Mouse (Mus musculus) spleen, postnatal 36 days (tissue): Measurements from ENCODE around the gene Il10ra.

Experiments used
- DNase-seq, 2 experiments: peaks; one replicate each; pipeline ENCODE4 v3.0.0; 2022; ENCODE audit warnings: low spot score in 2 of 2, mixed read lengths in 1 of 2

Il10ra gene

DNA sequence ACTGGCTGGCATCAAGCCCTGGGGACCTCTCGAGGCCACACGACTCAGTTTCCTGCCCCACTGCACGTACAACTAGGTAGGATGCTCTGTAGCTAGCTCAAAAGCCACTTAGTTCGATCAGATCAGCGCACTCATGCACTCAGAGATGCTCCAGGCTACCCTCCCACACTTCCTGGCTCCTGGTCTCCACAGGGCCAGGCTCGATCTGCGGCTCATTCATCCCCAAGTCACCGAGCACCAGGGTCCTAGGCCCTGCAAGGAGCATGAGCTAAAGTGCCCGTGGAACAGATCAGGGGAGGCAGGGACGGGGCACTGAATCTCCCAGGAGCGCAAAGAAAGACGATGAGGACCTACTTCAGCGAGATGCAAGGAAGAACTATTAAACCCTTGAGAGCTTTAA lies 9.9 kb downstream of the Il10ra start:
- no peak for DNase-seq

DNA sequence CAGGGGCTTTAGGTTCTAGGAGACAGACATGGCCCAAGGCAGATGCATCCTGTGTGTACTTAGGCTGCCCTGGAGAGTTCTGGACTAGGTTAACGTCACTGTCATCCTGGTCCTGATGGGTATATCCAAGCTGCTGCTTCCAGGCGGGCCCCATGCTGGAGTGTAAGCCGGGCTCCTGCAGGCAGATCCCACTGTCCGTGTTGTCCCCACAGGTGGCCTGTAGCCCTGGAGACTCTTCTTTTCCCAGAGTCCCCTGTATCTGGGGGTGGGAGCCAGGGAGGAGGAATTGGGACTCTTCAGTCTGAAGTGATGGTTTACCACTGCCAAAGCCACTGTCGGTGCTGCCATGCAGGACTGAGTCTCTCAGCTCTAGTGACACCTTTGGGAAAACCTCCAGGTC lies 13.0 kb downstream of the Il10ra start:
- no peak for DNase-seq

DNA sequence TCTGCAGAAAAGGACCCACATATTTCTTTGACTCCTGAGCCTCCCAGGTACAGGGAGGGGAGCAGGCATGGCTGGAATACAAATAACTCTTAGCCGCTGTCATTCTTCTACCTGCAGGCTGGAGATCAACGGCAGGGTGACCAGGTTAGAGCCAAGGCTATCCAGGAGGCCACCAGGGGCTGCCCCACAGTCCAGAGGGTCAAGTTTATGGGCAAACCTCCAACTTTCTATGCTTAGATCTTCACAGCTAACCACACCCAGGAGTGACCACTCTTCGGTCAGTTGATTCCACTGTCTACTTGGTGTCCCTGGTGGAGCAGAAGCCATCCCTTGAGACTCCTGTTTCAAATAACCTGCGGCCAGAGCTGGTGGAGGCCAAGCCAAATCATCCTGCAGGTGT lies 13.5 kb downstream of the Il10ra start:
- DNase-seq = no peak

DNA sequence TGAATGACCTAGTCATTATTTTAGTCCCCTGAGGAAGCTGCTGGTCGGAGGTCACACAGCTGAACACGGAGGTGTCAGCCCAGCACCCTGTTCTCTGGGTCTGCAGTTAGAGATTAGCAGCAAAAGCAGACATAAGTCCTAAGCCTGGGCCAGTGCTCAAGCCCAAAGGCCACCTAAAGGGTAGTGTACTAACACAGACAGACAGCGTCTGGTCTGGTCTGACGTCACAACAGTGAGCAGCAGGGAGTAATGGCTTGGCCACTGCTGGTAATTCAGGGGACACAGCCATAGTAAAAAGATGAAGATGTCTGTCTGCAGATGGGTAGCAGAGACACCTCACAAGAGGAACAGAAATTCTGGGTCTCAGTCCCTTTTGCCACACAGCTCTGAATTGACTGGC lies 14.3 kb downstream of the Il10ra start:
- no peak for DNase-seq

DNA sequence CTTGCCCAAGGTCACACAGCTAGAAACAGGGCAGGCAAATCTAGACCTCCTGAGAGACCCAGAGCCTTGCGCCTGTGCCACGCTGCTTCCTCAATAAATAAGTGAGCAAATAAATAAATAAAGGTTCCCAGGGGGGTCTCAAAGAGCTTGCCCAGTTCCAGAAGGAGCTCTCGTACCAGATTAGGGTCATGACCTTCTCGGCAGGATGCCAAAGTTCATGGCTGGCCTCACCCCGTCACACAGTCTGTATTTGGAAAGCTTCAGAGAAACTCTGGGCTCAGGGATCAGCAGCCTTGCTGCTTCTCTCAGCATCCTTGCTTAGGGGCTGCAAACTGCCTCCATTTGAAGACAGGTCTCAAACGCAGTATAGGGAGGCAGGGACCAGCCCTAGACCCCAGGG lies 14.9 kb downstream of the Il10ra start:
- no peak for DNase-seq

DNA sequence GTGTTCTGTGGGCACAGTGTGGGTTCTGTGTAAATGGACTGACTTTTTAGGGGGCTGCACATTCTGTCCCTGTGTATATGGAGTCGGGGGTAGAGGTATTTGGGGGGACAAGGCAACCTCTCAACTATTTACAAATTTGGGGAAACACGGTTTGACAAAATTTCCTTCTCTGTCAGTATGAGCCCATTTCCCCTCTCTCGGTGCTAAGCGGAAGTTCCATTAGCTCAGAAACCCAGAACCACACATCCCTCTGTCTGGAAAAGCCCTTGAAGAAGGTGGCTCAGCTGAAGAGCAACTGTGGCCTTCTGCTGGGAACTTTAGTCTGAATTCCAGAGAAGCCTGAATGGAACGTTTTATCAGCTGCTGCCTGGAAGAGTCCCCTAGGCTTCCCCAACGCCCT lies 16.6 kb downstream of the Il10ra start:
- DNase-seq = no peak

DNA sequence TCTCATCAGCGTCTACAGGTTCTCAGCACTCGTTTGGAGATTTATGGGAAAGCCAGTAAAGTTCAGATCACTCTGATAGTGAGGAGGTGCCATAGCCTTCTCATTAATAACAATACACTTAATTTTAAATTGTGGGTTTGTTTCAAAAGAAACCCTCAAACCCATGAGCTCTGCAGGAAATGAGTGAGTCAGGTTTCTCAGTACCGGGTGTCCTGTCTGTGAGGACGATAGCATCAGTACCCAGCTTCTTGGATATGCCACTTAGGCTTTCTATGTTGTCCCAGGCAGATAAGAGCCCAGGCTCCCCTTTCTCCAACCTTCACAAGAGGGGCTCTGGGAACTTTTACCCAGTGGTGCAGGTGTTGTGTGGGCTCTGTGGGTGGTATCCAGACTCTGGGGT lies 17.0 kb downstream of the Il10ra start:
- DNase-seq = no peak

DNA sequence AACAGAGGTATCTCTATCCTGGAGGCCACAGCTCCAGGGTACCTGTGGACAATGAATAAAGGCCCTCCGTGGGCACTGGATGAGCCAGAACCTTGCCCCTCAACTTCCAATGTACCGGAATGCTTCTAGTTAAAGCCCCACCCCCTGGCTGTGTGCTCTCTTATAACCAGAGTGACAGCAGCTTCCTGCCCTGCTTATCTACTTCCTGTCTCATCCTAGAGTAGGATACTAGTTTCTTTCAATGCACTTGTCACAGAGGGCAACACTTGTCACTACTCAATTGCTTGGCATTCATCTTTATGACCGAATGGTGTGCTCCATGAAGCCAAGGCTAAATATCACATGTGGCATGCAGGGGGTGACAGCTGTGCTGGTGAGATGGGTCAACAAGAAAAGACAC lies 17.7 kb downstream of the Il10ra start:
- no peak for DNase-seq

DNA sequence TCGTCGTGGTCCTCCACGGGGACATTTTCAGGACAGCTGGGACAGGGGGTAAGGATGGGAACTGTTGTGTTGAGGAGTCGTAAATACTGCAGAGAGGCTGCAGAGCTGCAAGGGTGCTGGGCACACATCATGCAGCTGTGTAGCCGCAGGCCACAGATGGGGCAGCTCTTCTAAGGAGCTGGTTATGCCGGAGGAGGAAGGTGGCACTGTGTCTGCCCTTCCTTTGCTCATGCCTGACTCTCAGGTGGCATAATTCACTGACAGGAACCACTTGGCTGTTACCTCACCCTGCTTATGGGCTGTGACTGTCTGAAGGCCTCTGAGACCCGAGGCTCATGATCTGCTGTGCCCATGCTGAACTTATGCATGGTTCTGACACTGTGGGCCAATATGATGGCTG lies 18.6 kb downstream of the Il10ra start:
- DNase-seq = peak; percentile 55 to 67

DNA sequence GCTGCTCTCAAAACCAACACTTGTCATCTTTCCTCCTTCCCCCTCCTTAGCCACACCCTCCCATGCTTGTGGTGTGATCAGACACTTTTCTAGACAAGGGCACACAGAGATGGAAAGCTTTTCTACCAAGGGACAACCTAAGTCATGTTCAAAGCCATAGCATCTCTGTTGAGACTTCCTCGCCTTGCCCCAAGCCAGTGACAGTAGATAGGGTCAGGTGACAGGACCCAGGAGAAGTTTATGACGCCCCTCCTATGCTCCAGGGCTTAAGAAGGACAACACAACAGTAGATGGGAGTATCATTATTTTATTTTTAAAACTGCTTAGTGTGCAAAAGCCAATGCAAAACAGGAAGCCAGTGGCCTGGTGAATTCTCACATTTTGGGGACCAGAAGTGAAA lies 21.4 kb downstream of the Il10ra start:
- peak; percentile 74 to 77 for DNase-seq

DNA sequence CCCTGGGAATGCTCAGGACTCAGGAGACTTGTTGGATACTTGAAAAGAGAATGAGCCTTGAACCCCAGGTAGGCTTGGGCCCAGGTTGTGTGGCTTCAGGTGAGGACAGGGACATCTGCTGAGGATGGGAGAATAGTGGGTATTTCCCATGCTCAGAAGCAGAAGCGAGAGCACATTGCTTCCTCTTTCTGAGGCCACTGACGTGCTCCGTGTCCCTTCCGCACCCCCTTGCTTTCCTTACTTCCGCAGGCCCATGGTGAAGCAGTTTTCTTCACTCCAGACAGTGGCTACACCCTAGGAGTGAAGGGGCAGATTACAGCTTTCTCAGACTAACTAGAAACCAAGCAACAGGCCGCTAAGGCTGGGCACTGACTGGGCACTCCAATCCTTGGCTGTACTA lies 22.9 kb downstream of the Il10ra start:
- DNase-seq = peak; percentile 90 to 91

DNA sequence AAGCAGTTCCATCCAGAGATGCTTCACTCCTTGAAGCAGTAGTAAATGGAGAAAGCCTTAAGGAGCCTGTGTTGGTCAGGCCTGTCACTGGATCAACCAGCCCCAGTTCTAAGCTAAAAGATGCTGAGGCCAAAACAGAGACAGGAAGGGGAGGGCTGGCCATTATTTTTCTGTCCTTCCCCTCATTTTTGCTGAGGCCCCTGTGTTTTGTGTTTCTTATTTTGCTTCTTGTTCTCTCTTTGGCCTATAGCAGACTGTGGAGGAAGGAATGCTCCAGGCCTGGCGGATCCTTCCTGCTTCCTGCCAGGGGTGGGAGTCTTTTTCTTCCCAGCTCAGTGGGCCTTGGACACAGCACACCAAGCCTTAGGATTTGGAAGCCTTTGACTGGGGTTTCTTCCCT lies 23.5 kb downstream of the Il10ra start:
- DNase-seq = no peak

DNA sequence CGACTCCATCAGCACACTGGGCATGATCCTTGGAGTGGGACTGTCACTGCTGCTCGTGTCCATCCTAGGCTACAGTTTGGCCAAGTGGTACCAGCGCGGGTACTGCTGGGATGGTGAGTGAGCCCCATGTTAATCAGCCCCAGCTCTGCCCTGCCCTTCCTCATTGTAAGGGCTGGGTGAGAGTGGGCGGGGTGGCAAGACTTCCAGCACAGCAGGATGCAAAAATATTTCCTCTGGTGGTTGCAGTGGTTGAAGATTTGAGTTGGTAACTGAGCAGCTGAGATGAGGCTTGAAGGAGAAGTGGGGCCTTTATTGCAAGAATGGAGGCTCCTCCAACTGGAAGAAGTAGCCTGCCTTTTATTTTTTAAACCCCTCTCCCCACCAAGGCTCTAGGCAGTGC lies 27.6 kb downstream of the Il10ra start:
- peak; percentile 85 to 86 for DNase-seq

DNA sequence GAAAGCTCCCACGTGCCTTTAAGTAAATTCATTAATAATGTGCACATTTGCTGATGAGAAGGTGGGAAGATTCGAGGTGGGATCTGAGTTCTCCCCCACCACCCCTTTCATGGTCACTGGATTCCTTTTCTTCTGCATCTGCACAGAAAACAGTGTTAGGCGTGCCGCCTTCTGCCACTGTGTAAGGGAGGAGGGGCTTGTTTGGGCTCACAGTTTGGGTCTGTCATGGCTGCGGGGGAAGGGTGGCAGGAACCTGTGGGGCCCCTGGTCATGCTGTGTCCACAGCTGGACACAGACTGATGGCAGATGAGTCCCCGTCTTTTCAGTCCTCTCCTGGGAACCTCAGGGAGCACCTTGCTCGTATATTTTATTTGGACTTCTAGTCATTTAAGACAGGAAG lies 32.2 kb downstream of the Il10ra start:
- DNase-seq = no peak

DNA sequence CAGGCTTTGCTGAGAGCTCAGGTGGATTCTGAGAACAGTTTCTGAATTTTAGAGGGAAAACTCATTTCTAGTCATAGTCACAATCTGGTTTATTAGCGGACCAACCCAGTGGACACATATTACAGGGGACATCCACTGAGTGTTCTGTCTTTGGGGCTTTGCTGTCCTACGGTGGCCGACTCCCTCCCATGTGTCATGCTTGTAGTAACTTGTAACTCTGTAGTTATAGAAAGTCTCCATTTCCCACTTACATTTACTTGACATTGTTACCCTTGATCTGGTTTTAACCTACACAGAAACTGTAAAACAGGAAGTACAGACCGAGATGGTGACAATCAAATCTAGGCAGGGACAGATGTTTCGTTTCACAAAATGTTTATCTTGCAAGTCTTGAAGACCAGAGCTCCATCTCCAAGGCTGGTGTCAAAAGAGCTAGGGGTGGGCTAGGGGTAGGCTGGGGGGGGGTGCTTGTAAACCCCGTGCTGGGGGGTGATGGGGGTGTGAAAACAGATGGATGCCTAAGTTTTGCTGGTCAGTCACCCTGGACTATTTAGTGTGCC lies 33.2 kb downstream of the Il10ra start:
- DNase-seq = peak; percentile 51 to 66

DNA sequence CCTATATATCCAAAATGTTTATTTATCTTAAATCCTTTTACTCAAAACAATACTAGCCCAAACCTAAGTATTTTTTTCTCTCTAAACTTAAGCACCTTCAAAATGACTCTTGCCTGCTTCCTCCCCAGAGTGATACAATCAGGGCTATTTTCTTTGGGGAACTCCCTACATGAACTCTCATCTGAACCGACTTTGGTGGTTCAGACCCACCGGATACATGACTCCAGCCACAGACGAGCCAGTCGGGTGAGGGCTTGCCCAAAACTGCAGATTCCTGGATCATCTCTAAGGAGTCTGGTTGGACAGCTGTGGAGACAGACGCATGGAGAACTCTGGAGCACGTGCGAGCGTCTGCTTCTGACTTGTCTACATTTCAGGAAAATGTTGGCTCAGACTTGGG lies 39.6 kb downstream of the Il10ra start:
- DNase-seq = no peak

DNA sequence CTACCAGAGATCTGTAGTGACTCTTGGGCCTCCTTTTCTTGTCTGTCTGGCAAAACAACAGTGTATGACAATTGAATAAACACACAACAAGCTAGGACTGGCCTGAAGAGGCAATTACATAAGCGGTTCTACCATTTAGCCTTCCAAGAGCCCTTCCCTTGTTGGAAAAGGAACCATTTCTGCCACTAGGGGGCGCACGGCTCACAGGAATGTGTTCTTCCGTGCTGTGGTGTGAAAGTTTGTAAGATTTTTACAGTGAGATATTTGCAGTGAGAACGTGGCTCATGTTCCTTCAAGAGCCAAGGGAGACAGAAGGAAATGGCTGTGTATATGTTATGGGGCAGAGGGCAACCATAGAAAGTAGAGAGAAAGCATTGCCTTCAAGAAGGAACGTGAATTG lies 47.4 kb downstream of the Il10ra start:
- DNase-seq = peak; percentile 82 to 89

DNA sequence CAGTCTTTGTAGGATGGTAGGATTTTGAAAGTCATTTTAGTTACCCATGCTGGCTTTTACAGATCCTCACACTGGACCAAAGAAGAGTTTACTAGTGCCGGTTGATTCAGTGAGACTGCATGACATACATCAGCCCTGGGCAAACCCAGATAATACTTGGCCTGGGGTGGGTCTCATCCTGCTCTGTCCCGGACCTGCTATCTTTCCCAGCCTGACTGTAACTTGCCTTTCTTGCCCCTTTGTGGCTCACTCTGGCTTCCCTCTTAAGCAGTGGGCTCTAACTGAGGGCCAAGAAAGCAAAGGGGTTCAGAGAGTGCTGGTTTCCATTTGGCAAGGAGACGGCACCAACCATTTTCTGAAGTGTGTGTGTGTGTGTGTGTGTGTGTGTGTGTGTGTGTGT lies 49.3 kb downstream of the Il10ra start:
- DNase-seq = no peak

DNA sequence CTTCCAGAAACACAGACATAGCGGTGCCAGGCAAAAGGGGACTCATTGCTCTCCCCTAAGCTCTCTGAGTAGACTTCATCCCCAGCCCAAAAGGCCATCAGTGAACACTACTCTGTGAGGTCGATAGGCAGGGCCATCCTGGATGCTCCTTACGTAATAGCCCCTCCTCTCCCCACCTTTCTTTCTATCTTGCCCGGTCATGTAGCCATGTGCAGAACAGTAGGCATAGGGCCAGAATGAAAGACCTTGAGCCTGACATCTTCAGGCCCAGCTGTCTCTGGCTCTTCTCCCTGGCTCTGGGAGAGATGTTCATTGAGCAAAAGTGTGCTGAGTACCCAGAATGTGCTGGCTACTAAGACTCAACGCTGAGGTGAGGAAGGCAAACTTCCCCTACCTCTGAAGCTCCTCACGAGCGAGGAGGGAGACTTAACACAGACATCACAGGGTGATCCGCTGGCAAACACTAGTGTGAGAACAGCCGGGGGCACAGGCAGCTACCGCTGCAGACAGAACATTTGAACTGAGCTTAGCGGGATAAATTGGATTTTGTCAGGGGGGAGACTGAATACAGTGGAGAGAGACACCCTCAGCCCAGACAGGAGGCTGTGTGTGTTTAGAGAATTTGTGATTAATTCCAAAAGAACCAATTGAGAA lies 53.3 kb downstream of the Il10ra start:
- no peak for DNase-seq

DNA sequence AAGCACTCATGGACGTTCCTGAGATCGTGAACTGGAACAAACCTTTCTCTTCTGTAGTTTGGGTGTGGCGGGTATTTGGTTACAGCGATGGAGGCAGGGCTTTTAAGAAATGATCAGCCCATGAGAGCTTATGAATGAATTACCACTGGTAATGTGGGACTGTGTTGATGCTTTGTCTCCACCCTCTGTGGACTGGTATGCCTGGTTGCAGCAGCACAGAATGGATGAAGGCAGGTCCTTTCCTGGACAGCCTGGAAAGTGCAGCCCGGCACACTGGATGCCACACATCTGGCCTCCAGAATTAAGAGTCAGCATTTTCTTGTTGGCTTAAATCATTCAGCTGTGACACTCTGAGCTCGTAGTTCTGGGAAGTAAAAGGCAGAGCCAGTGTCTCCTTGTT lies 56.9 kb downstream of the Il10ra start:
- DNase-seq = no peak

DNA sequence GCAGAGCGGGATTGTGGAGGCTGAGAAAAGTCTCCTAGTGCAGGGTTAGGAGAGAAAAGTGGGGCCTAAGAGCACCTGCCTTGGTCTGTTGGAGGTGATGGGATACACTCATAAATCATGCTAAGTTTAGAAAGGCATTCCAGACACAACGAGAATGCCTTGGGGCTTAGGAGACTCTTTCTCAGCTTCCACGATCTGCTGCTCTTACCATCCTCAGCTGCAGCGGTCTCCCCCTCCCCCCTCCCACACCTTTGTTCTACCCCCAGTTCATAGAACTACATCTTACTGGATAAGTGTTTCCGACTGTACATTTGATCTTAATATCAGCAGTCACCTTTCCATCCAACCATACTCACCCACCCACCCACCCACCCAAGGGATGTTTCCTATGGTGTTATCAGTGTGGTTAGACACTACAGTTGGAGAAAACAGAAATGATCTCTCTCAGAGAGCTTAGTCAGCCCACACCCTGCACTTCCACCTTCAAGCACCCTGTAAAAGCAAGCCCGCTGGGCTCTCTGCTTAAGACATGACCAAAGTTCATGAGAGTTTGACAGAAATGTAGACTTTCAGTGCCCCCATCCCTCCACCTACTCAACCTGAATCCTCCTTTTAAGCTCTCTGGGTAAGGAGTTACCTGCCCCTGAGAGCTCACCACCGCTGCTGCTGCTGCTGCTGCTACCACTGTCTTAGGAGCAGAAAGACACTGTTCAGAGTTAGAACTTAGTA lies 61.8 kb downstream of the Il10ra start:
- DNase-seq = no peak

DNA sequence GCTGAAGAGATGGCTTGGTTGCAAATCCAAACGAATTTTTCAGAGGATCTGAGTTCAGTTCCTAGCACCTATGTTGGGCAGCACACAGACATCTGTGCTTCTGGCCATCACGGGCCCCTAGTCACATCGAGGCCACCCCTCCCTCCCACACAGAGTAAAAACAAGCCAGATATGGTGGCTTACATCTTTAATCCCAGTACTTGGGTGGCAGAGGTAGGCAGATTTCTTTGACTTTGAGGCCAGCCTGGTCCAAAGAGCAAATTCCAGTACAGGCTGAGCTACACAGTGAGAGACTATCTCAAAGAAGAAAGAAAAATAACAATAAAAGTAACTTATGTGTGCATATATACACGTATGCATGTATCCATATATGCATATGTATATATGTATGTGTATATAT lies 62.8 kb downstream of the Il10ra start:
- no peak for DNase-seq

DNA sequence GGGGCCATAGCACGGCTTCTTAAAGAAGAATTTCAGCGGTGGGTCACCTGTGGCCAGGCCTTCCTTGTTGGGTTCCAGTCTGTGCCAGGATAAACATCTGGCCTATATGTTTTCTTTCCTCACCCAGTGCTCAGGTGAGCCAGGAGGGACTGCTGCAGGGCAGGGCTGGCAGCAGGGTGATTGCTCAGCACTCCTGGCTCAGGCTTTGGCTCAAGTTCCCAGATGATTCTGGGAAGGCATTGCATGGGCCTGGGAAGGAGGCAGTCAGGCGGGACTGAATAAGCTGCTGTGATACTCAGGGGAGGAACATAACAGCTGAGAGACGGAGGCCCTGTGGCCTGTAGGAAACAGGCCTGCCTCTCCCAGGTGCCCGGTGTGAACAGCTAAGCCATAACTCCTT lies 63.8 kb downstream of the Il10ra start:
- DNase-seq = no peak
